Mouse (Mus musculus): Measurements from ENCODE around the gene Zc3h13.

- no peak for TF ChIP-seq POLR2A (IDR thresholded peaks at IDR 0.05; ENCODE audit: borderline replicate concordance, insufficient read depth, low read length)
- no peak for TF ChIP-seq CTCF (IDR thresholded peaks at IDR 0.05; ENCODE audit: borderline replicate concordance, insufficient read depth, low read depth, low read length)
Observed at GRCm38 (mm10) chr14:75318736-75319135, 34.6 kb downstream of the Zc3h13 start.

Measured in cerebellum, adult 2 months (tissue).